Comparison of ENCODE assay signal across 11 mouse cellular contexts in genomic region chr3:53376864-53377447, GRCm38 (mm10).
DNase-seq lines count a peak whose midpoint lies in the region.
"Had no signal": no experiment of that assay in that cellular context is flagged by ENCODE, and none has a peak within 500 bp of the region (broad histone marks: within the 10 kb centered on the region; RNA-seq: fewer than 3 reads in every experiment).

No protein-coding gene starts in this region.

- intact Hi-C loops in left cerebral cortex, postnatal 36 days (cut with DNase I), result no loop called here

- DNase-seq in adrenal gland, adult 2 months, result peak; percentile 27
- no peak for DNase-seq in adrenal gland, adult 8-10 months
- DNase-seq in NIH3T3 (ENCODE audit: low read depth), result peak; percentile 50
- peak; percentile 78 to 87 for DNase-seq in layer of hippocampus, adult 18-20 months (ENCODE audit: low spot score in 2 of 2)
- DNase-seq in left cerebral cortex, postnatal 36 days (ENCODE audit: low spot score in 2 of 2), result peak; percentile 20 to 38
- no peak for DNase-seq in urinary bladder, adult 2 months (ENCODE audit: low spot score)
- no peak for DNase-seq in cerebellum, postnatal 36 days
- DNase-seq in thymus, postnatal 4 days, result no peak
- DNase-seq: embryo, embryonic 11 days; kidney, adult 11 months; liver, embryonic 13.5 days had no signal

Comparison
In these comparisons a context has a peak if more than half of its experiments do, and no peak if none do; other contexts are left out.
1. DNase-seq: peak in adrenal gland, adult 2 months (single experiment), NIH3T3 (single experiment), layer of hippocampus, adult 18-20 months (2 of 2) and left cerebral cortex, postnatal 36 days (2 of 2); none in adrenal gland, adult 8-10 months (single experiment), urinary bladder, adult 2 months (single experiment), cerebellum, postnatal 36 days (0 of 2) and thymus, postnatal 4 days (single experiment).